Mouse (Mus musculus) lung, postnatal 25 days (tissue): ENCODE measurements around the gene Son.
A peak's percentile ranks its signal among the peaks of the same experiment; 100 is the strongest.

Experiments used
- DNase-seq: peaks from one replicate; pipeline ENCODE4 v3.0.0; 2022; ENCODE audit warnings: low spot score

The Son gene

DNA sequence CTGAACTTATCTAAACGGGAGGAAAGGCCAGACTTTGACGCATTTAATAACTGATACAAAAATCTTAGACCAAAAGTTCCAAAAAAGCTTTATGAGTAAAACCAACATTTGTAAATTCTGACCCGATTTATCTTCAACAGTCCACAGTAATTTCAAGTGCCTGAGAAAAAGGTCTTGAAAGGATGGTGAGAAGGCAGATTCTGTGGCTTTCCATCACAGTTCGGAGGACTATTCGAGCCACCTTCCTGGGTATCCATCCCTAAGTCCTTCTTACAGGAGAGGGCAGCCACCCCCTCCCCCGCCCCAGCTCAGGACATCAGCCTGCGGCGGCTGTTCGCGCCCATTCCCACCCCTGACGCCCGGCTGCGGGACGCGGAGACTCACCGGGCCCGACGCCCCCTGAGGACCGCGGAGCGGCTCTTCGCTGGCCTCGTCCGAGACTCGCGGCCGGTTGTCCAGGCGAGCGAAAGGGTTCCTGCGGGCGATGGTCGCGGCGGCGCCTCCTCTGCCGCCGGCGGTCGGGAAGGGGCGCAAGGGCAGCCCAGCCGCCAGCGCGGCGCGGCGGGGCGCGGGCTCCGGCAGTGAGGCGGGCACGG lies 40.8 kb downstream of the Son start:
- DNase-seq = no peak

GRCm38 (mm10) chr16:91688619-91689334 lies 41.5 kb downstream of the Son start, which contains the start of gene Donson:
Gene Donson (minus strand): TSS chr16:91688770.
- peak; percentile 94 for DNase-seq

DNA sequence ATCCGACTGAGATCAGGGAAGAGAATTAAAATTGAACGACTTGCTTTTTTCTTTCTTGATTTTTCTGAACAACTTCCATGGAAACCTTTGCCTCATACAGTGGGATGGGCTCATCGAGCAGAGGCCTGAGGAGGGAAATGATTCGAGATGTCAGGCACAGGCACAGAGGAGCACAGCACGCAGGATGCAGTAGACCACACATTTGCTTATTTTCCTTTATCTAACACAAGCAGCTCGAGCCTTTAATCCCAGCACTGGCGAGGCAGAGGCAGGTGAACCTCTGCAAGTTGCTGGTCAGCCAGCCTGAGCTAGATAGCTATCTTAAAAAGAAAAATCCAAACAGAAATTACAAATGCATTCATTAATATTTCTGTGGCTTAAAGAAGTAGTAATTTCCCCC lies 42.5 kb downstream of the Son start:
- no peak for DNase-seq

DNA sequence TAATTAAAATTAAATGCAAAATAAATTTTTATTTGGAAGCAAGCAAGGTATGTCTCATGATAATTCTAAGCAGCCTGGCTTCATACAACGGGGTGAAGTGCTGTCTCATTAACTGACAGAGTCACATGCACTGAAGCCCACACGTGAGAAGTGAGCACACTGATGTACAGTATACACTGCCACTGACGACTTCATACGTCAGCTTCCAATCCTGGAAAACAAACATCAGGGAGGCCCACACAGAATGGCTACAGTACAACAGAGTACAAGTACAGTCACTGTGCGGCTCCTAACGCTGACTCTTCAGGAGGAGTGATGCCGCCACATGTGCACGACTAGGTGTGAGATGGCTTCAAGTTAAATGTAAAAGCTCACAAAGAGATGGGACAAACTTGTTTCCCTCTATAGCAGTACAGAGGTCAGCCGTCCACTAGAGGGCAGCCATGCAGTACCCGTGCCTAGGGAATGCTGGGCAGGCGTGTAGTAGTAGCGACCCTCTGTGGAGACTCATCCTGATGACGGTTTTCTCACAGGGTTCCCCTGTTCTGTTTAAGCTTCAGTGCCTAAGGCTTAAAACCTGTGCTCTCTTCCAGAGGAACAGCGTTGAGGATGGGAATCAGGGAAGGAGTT lies 47.3 kb downstream of the Son start:
- DNase-seq = peak; percentile 66

DNA sequence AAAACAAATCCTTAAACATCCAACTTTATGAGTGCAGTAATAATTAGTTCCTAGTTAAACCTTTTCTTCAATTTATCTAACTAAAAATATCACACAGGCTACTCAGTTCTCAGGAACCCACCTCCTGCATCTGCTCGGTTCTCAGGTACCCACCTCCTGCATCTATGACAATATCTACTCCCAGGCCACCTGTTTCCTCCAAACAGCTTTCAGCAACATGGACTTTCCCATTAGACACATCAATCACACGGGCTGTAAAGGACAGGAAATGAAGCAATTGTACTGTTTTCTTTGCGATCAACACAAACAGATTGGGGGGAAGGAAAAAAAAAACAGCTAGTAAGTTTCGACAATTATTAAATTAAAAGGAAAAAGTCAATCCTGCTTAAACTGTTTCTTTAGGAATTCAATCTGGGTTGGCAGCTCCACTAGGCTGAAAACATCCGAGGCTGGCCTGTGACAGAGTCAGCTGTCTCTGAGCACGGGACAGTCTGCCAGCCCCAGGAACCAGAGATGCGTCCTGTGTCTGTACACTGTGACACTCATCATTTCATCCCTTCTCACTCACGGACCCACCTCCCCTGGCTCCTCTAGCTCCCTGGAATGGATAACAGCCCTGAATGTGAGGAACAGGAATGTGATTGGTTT lies 47.9 kb downstream of the Son start:
- no peak for DNase-seq

DNA sequence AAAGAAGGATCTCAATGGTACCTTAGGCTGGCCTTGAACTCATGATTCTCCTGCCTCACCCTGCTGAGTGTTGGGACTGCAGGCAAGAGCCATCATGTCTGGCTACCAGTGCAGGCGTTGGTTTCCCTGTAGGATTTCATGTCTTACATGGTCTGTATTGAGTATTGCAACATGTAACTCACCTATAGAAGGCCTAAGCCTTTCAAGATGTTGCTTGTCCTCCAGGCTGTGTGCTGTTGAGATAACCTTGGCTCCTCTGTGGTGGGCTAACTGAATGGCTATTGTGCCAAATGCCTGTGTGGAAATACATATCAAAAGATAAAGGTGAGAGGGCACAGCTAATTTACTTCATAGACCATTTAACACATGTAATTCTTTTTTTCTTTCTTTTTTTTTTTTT lies 51.7 kb downstream of the Son start:
- no peak for DNase-seq

DNA sequence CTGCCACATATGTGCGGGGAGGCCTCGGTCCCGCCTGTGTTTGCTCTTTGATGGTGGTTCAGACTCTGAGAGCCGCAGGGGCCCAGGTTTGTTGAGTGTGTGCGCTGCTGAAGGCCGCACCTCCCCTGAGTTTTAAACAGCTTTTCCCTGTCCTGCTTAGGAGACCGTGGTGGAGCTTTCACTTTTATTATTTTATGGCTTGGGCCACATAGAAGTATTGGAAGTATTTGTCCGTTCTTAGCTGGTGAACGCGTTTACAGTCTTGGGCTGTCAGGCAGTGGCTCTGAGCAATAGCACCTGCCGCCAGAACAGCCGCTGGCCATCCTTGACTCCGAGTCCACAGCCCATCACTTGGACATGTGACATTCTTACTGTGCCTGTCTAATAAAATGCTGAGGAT lies 54.6 kb downstream of the Son start:
- peak; percentile 35 for DNase-seq

DNA sequence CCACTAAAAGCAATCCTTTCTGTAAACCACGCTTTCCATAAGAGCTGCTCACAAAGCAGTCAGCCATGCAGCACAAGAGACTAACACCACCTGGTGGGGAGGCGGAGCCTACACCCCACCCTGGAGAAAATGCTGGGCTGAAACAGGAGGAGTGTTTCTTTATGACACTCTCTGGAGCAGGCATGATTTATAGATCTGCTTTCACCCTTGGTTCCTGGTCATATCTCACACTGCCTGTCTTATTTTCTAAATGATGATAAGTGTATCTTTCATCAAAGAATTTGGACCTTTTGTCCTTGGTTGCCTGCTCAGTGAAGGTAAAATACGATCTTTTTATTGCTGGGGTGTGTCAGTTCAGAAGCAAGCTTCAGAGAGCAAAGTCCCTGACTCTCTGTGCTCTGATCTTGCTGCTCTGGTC lies 55.5 kb downstream of the Son start:
- no peak for DNase-seq

- no peak for DNase-seq
Observed at GRCm38 (mm10) chr16:91704603-91705340, 57.5 kb downstream of the Son start.

DNA sequence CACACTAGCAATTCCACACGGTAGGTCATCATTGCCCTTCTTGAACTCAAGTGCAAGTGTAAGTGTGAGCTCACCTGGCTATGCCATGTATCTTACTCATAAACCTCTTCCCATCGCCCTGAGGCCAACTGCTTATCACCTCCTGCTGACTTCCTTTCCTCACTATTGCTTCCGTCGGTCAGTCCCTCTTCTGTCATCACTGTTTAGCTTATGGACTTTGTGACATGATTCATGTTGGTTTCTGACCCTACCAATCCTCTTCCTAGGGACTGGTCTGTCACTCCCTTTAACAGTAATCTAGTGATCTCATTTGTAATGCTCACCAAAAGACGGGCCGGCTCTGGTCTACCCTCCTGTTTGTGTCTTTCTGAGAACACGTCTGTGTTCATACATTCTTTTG lies 62.9 kb downstream of the Son start:
- no peak for DNase-seq

DNA sequence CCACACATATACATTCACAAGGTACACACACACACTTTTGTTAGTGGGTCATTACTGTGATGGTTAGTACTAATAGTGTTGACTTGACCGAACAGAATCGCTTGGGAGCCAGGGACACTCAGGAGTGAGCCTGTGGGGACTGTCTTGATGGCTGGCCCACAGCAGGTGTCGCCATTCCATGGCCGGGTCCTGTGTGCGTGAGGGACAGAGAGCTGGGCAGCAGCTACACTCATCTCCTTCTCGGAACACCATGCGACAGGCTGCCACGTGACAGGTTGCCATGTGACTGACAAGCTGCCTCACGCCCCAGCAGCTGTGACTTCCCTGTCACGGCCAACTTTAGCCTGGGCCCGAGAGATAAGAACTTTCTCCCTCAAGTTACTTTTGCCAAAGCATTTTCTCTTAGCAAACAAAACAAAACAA lies 69.6 kb downstream of the Son start:
- no peak for DNase-seq

DNA sequence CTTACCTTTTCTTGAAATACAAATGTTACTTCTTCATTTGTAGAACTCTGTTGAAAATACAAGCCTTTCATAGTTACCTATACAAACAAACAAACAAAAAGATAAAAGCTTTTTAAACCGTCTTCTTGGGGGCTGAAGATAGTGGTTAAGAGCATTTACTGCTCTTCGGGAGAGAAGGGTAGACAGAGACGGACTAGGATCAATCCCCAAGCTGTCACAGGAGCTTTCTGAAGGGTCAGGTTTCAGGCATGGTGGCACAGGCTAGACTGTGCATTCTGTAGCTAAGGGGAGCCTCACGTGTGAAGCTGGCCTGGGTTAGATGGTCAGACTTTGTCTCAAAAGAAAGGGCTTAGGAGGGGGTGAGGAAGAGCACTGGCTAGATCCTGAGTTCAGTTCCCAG lies 70.1 kb downstream of the Son start:
- DNase-seq = no peak

DNA sequence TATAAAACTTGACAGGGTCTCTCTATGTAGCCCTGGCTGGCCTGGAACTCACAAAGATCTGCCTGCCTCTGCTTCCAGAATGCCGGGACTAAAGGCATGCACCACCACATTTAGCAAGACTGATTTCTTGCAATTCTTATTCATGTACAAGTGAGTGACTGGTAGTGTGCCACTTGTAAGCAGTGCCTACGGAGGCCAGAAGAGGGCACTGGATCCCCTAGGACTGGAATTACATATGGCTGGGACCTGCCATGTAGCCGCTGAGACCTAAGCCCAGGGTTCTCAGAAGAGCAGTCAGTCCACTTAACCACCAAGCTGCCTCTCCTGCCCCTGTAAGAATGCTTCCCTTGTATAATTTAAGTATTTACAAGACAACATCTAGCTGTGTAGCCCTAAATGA lies 76.9 kb downstream of the Son start:
- DNase-seq = peak; percentile 69

GRCm38 (mm10) chr16:91727433-91727832 lies 80.1 kb downstream of the Son start:
- DNase-seq = peak; percentile 64

DNA sequence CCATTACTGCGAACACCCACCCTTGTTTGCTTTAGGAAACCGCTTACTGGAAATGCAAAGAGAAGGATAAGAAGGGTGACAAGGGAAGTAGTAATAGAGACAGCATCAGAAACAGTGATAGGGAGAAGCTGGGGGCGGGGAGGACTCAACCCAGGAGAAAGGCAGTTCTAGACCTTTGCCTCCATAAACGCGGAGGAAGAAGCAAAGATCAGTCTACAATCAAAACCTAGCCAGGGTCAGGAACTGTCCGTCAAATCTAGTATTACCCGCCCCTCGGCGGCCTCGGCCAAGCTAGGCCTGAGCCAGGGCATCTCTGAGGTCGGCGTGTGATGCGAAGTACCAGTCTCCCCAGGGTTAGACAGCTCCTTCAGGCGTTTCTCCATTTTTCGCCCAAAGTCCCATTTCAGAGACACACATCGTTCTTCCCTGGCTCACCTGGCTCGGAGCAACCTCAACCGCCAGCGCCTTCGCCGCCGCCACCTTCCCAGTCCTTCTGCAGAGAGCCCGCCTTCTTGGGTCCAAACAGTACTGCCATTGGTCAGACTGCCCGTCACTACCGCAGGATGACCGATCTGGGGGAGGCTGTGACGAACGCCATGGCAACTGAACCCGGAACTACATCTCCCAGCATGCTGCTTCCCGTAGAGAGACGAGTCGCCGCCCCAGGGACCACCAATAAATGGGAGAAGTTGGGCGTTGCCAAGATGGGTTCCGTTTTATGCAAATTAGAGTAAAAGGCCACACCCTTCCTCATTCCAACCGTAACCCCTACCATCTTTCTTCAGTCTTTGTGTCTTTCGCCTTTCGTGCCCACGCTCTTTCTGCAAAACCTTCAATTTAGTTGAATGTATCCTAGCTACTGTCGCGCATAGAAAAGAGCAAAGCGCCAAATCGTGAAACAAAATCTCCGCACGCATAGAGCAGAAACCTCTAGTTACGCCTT lies 81.1 kb downstream of the Son start, which contains the start of gene Cryzl1:
Gene Cryzl1 (minus strand): TSS at position 853 of the 943 bp plus-strand sequence.
- peak; percentile 100 for DNase-seq
